Mouse (Mus musculus) thymus, adult 2 months (tissue): ENCODE results near the gene Hexim2. TPM values are rescaled to one million over a fixed set of nuclear protein-coding genes. Genes with fewer than 3 reads are reported as not detected.

ENCODE experiments used
- DNase-seq: peaks from one replicate; pipeline ENCODE4 v3.0.0; 2021
- H3K27ac ChIP-seq: fragments of 200-500 bp; 2 replicates; pipeline ENCODE4 v1.5.1; 2012; ENCODE audit warnings: low read length, control low read depth; ENCODE audit not compliant: control insufficient read depth, insufficient read depth
- H3K27me3 ChIP-seq: fragments of 200-500 bp; 2 replicates; pipeline ENCODE4 v1.6.1; 2012; ENCODE audit warnings: mild to moderate bottlenecking, low read length, moderate library complexity, mixed read lengths; ENCODE audit not compliant: control insufficient read depth, insufficient read depth
- H3K36me3 ChIP-seq: fragments of 200-500 bp; 2 replicates; pipeline ENCODE4 v1.6.1; 2012; ENCODE audit warnings: mild to moderate bottlenecking, low read length, moderate library complexity; ENCODE audit not compliant: control insufficient read depth, insufficient read depth
- H3K4me1 ChIP-seq: fragments of 200-500 bp; replicated peaks from 2 replicates; pipeline ENCODE4 v1.6.1; 2012; ENCODE audit warnings: low read length; ENCODE audit not compliant: control insufficient read depth, insufficient read depth
- H3K4me3 ChIP-seq: fragments of 200-500 bp; 2 replicates; pipeline ENCODE4 v1.5.1; 2012; ENCODE audit warnings: mild to moderate bottlenecking, low read length, control low read depth, moderate library complexity; ENCODE audit not compliant: control insufficient read depth, insufficient read depth
- CTCF ChIP-seq: fragments of 200-500 bp; IDR thresholded peaks from 2 replicates; pipeline ENCODE4 v1.5.1; 2012; ENCODE audit warnings: mild to moderate bottlenecking, control low read depth, low read length, moderate library complexity, borderline replicate concordance; ENCODE audit not compliant: control insufficient read depth, poor library complexity, insufficient read depth; ENCODE audit errors: extremely low read depth
- POLR2A ChIP-seq: fragments of 200-500 bp; IDR thresholded peaks from 2 replicates; pipeline ENCODE4 v1.6.1; 2012; ENCODE audit warnings: mild to moderate bottlenecking, low read length, control low read depth, moderate library complexity; ENCODE audit not compliant: control insufficient read depth, poor library complexity, insufficient read depth; ENCODE audit errors: extremely low read depth
- WGBS: fragments of 180-500 bp; shearing (Covaris S2); methylation state at CpG from one replicate; pipeline ENCODE4 v1.1.7; 2018; 5-methylcytosine and 5-hydroxymethylcytosine counted together
- polyA plus RNA-seq: library from polyadenylated mRNA; depleted of rRNA; stranded (reverse); fragments of >200 nt; gene quantifications from 2 replicates; pipeline ENCODE4 v1.2.3, GENCODE M21; 2012

The Hexim2 gene
- polyA plus RNA-seq, 1 experiment, result 4.9 TPM

GRCm38 (mm10) chr11:103116008-103116818 lies 16.0 kb upstream of the Hexim2 start, which contains the start of gene Hexim1:
Hexim1 (plus strand) TSS chr11:103116231.
- WGBS, result under 1% methylated on average over 53 of the region's 53 CpGs
- DNase-seq, result peak; percentile 100
- Histone ChIP-seq H3K4me3 (peak within 1 kb of the TSS; percentile 78), H3K4me1 (peaks cover 8% of the 10 kb centered on the region), H3K27ac (peak within 1 kb of the TSS; percentile 76), H3K27me3 (no peaks in the 10 kb centered on the region), H3K36me3 (no peaks in the 10 kb centered on the region)
- TF ChIP-seq CTCF, result no peak
- peak; percentile 97 for TF ChIP-seq POLR2A

- Histone ChIP-seq H3K4me1 (peaks cover 8% of the 10 kb centered on the region), H3K36me3 (no peaks in the 10 kb centered on the region), H3K4me3 (peak overlapping the region; percentile 71), H3K27me3 (no peaks in the 10 kb centered on the region), H3K27ac (peak overlapping the region; percentile 68)
- DNase-seq, result peak; percentile 86
- TF ChIP-seq POLR2A (peak; percentile 17; the same call in 1 of the 2 replicates), CTCF (peak; percentile 69; the same call in 1 of the 2 replicates)
- 2% methylated on average over 35 of the region's 35 CpGs for WGBS
Measured at GRCm38 (mm10) chr11:103116959-103117590, 15.2 kb upstream of the Hexim2 start.

- 0 out of 2 replicates have a peak, but pooled peaks have one; percentile 54 for TF ChIP-seq CTCF
- TF ChIP-seq POLR2A, result no peak
- H3K4me3 ChIP-seq, result peak overlapping the region; percentile 71
- WGBS, result under 1% methylated on average over 38 of the region's 38 CpGs
- no peak for DNase-seq
- no peaks in the 10 kb centered on the region for H3K27me3 ChIP-seq
- no peaks in the 10 kb centered on the region for H3K36me3 ChIP-seq
- H3K4me1 ChIP-seq, result peaks cover 8% of the 10 kb centered on the region
- no peak overlapping the region for H3K27ac ChIP-seq
Measured at GRCm38 (mm10) chr11:103117591-103118009, 14.6 kb upstream of the Hexim2 start.

GRCm38 (mm10) chr11:103118866-103119265 lies 13.4 kb upstream of the Hexim2 start:
- no peak overlapping the region for H3K4me3 ChIP-seq
- TF ChIP-seq POLR2A, result no peak
- TF ChIP-seq CTCF, result no peak
- no peak overlapping the region for H3K27ac ChIP-seq
- WGBS, result 90% methylated on average over 2 of the region's 2 CpGs
- no peaks in the 10 kb centered on the region for H3K27me3 ChIP-seq
- DNase-seq, result no peak
- no peaks in the 10 kb centered on the region for H3K36me3 ChIP-seq
- peaks cover 8% of the 10 kb centered on the region for H3K4me1 ChIP-seq

- WGBS, result 80% methylated on average over 5 of the region's 5 CpGs
- H3K36me3 ChIP-seq, result no peaks in the 10 kb centered on the region
Measured at GRCm38 (mm10) chr11:103119609-103120008, 12.6 kb upstream of the Hexim2 start.

GRCm38 (mm10) chr11:103120315-103120714 lies 11.9 kb upstream of the Hexim2 start:
- Histone ChIP-seq H3K27ac (no peak overlapping the region), H3K36me3 (no peaks in the 10 kb centered on the region), H3K4me3 (no peak overlapping the region), H3K4me1 (no peaks in the 10 kb centered on the region; the same call in 1 of the 2 replicates), H3K27me3 (no peaks in the 10 kb centered on the region)
- DNase-seq, result no peak
- 89% methylated on average over 5 of the region's 5 CpGs for WGBS
- TF ChIP-seq POLR2A (no peak), CTCF (no peak)

More at GRCm38 (mm10) chr11:103119609-103120008, 12.6 kb upstream of the Hexim2 start:
- H3K4me1 ChIP-seq, result peaks cover 5% of the 10 kb centered on the region
- no peak overlapping the region for H3K27ac ChIP-seq
- DNase-seq, result no peak
- TF ChIP-seq POLR2A (no peak), CTCF (no peak)
- H3K4me3 ChIP-seq, result no peak overlapping the region
- H3K27me3 ChIP-seq, result no peaks in the 10 kb centered on the region
